Mouse (Mus musculus): ENCODE data around the gene Cdkn2aip. TPM values are rescaled to one million over a fixed set of nuclear protein-coding genes. Genes with fewer than 3 reads are reported as not detected.
A peak's percentile ranks its signal among the peaks of the same experiment; 100 is the strongest.

The Cdkn2aip gene
- polyA plus RNA-seq (2016; fragmentation: Nextera tagmentation; extraction: Ambion mirVana) = 19.5 and 21.1 TPM in 2 replicates

- peak within 1 kb of the TSS; percentile 90 for H3K4me2 ChIP-seq
- H3K9me3 ChIP-seq (replicated peaks) = no peaks in the 10 kb centered on the region
- peak within 1 kb of the TSS; percentile 92 for H3K27ac ChIP-seq (ENCODE audit: poor library complexity, severe bottlenecking)
- under 1% methylated on average over 114 of the region's 114 CpGs for WGBS
- peak within 1 kb of the TSS; percentile 96 for H3K4me3 ChIP-seq
- H3K9ac ChIP-seq = peak within 1 kb of the TSS; percentile 88
- no peaks in the 10 kb centered on the region for H3K27me3 ChIP-seq (replicated peaks)
- peaks cover 14% of the 10 kb centered on the region for H3K36me3 ChIP-seq
- ATAC-seq (ENCODE audit: insufficient number of reproducible peaks, low FRiP score) = peak; percentile 96
- peaks cover 18% of the 10 kb centered on the region for H3K4me1 ChIP-seq (replicated peaks)
Measured at GRCm38 (mm10) chr8:47713761-47714745, at the start of gene Cdkn2aip. Gene Cdkn2aip (minus strand): TSS chr8:47713932.

- no peaks in the 10 kb centered on the region for H3K4me1 ChIP-seq (replicated peaks)
- no peak overlapping the region for H3K9ac ChIP-seq
- ATAC-seq (ENCODE audit: insufficient number of reproducible peaks, low FRiP score) = no peak
- H3K4me3 ChIP-seq = no peak overlapping the region
- no peaks in the 10 kb centered on the region for H3K36me3 ChIP-seq
- no peaks in the 10 kb centered on the region for H3K27me3 ChIP-seq (replicated peaks)
- WGBS = 37% methylated on average over 9 of the region's 9 CpGs
- H3K4me2 ChIP-seq = no peak overlapping the region
- no peaks in the 10 kb centered on the region for H3K9me3 ChIP-seq (replicated peaks)
- H3K27ac ChIP-seq (ENCODE audit: poor library complexity, severe bottlenecking) = no peak overlapping the region
Measured at GRCm38 (mm10) chr8:47763194-47763593, 49.5 kb upstream of the Cdkn2aip start.

GRCm38 (mm10) chr8:47760685-47761084 lies 47.0 kb upstream of the Cdkn2aip start:
- no peaks in the 10 kb centered on the region for H3K27me3 ChIP-seq (replicated peaks)
- no peak overlapping the region for H3K4me2 ChIP-seq
- no peak overlapping the region for H3K9ac ChIP-seq
- H3K4me1 ChIP-seq (replicated peaks) = no peaks in the 10 kb centered on the region
- WGBS = 65% methylated on average over 11 of the region's 11 CpGs
- no peaks in the 10 kb centered on the region for H3K9me3 ChIP-seq (replicated peaks)
- H3K36me3 ChIP-seq = no peaks in the 10 kb centered on the region
- no peak overlapping the region for H3K27ac ChIP-seq (ENCODE audit: poor library complexity, severe bottlenecking)
- no peak overlapping the region for H3K4me3 ChIP-seq
- no peak for ATAC-seq (ENCODE audit: insufficient number of reproducible peaks, low FRiP score)

GRCm38 (mm10) chr8:47760186-47760585 lies 46.5 kb upstream of the Cdkn2aip start:
- H3K9ac ChIP-seq = no peak overlapping the region
- no peak overlapping the region for H3K4me2 ChIP-seq
- H3K27me3 ChIP-seq (replicated peaks) = no peaks in the 10 kb centered on the region
- no peaks in the 10 kb centered on the region for H3K36me3 ChIP-seq
- no peak overlapping the region for H3K27ac ChIP-seq (ENCODE audit: poor library complexity, severe bottlenecking)
- H3K4me1 ChIP-seq (replicated peaks) = no peaks in the 10 kb centered on the region
- no peaks in the 10 kb centered on the region for H3K9me3 ChIP-seq (replicated peaks)
- H3K4me3 ChIP-seq = no peak overlapping the region
- 71% methylated on average over 4 of the region's 4 CpGs for WGBS
- no peak for ATAC-seq (ENCODE audit: insufficient number of reproducible peaks, low FRiP score)

- Histone ChIP-seq H3K4me2 (no peak overlapping the region), H3K27me3 (replicated peaks) (no peaks in the 10 kb centered on the region), H3K9me3 (replicated peaks) (no peaks in the 10 kb centered on the region), H3K36me3 (no peaks in the 10 kb centered on the region), H3K9ac (no peak overlapping the region), H3K27ac (ENCODE audit: poor library complexity, severe bottlenecking) (no peak overlapping the region), H3K4me1 (replicated peaks) (no peaks in the 10 kb centered on the region), H3K4me3 (no peak overlapping the region)
- no peak for ATAC-seq (ENCODE audit: insufficient number of reproducible peaks, low FRiP score)
- WGBS = 83% methylated on average over 3 of the region's 3 CpGs
Measured at GRCm38 (mm10) chr8:47753121-47753520, 39.4 kb upstream of the Cdkn2aip start.

GRCm38 (mm10) chr8:47750096-47750495 lies 36.4 kb upstream of the Cdkn2aip start:
- WGBS = 43% methylated on average over 14 of the region's 14 CpGs
- Histone ChIP-seq H3K4me1 (replicated peaks) (no peaks in the 10 kb centered on the region), H3K27me3 (replicated peaks) (no peaks in the 10 kb centered on the region), H3K4me3 (0 out of 2 replicates have a peak overlapping the region, but pooled peaks have one; percentile 10), H3K9ac (no peak overlapping the region), H3K27ac (ENCODE audit: poor library complexity, severe bottlenecking) (no peak overlapping the region), H3K9me3 (replicated peaks) (no peaks in the 10 kb centered on the region), H3K36me3 (no peaks in the 10 kb centered on the region), H3K4me2 (peak overlapping the region; percentile 47)
- no peak for ATAC-seq (ENCODE audit: insufficient number of reproducible peaks, low FRiP score)

GRCm38 (mm10) chr8:47749491-47749890 lies 35.8 kb upstream of the Cdkn2aip start:
- H3K4me2 ChIP-seq = peak overlapping the region; percentile 47
- ATAC-seq (ENCODE audit: insufficient number of reproducible peaks, low FRiP score) = no peak
- H3K36me3 ChIP-seq = no peaks in the 10 kb centered on the region
- no peaks in the 10 kb centered on the region for H3K4me1 ChIP-seq (replicated peaks)
- H3K4me3 ChIP-seq = no peak overlapping the region
- H3K27ac ChIP-seq (ENCODE audit: poor library complexity, severe bottlenecking) = no peak overlapping the region
- H3K27me3 ChIP-seq (replicated peaks) = no peaks in the 10 kb centered on the region
- no peak overlapping the region for H3K9ac ChIP-seq
- H3K9me3 ChIP-seq (replicated peaks) = no peaks in the 10 kb centered on the region
- 55% methylated on average over 8 of the region's 8 CpGs for WGBS

GRCm38 (mm10) chr8:47746304-47746703 lies 32.6 kb upstream of the Cdkn2aip start:
- Histone ChIP-seq H3K4me2 (no peak overlapping the region), H3K4me1 (replicated peaks) (peaks cover 6% of the 10 kb centered on the region), H3K27me3 (replicated peaks) (peaks cover 13% of the 10 kb centered on the region; the same call in 1 of the 2 replicates), H3K4me3 (no peak overlapping the region), H3K9ac (no peak overlapping the region), H3K9me3 (replicated peaks) (no peaks in the 10 kb centered on the region), H3K36me3 (no peaks in the 10 kb centered on the region), H3K27ac (ENCODE audit: poor library complexity, severe bottlenecking) (no peak overlapping the region)
- ATAC-seq (ENCODE audit: insufficient number of reproducible peaks, low FRiP score) = no peak
- WGBS = 77% methylated on average over 12 of the region's 12 CpGs

- Histone ChIP-seq H3K4me1 (replicated peaks) (peaks cover 6% of the 10 kb centered on the region), H3K9ac (no peak overlapping the region), H3K4me2 (no peak overlapping the region), H3K27me3 (replicated peaks) (peaks cover 13% of the 10 kb centered on the region; the same call in 1 of the 2 replicates), H3K9me3 (replicated peaks) (no peaks in the 10 kb centered on the region), H3K4me3 (no peak overlapping the region), H3K36me3 (no peaks in the 10 kb centered on the region), H3K27ac (ENCODE audit: poor library complexity, severe bottlenecking) (no peak overlapping the region)
- 57% methylated on average over 6 of the region's 6 CpGs for WGBS
- no peak for ATAC-seq (ENCODE audit: insufficient number of reproducible peaks, low FRiP score)
Measured at GRCm38 (mm10) chr8:47745848-47746247, 32.1 kb upstream of the Cdkn2aip start.

- no peak overlapping the region for H3K27ac ChIP-seq (ENCODE audit: poor library complexity, severe bottlenecking)
- H3K9ac ChIP-seq = no peak overlapping the region
- H3K36me3 ChIP-seq = no peaks in the 10 kb centered on the region
- H3K27me3 ChIP-seq (replicated peaks) = peaks cover 13% of the 10 kb centered on the region; the same call in 1 of the 2 replicates
- peaks cover 6% of the 10 kb centered on the region for H3K4me1 ChIP-seq (replicated peaks)
- ATAC-seq (ENCODE audit: insufficient number of reproducible peaks, low FRiP score) = no peak
- H3K9me3 ChIP-seq (replicated peaks) = no peaks in the 10 kb centered on the region
- 72% methylated on average over 9 of the region's 9 CpGs for WGBS
- H3K4me2 ChIP-seq = no peak overlapping the region
- no peak overlapping the region for H3K4me3 ChIP-seq
Measured at GRCm38 (mm10) chr8:47744803-47745202, 31.1 kb upstream of the Cdkn2aip start.

- H3K4me1 ChIP-seq (replicated peaks) = peaks cover 6% of the 10 kb centered on the region
- no peaks in the 10 kb centered on the region; the same call in 1 of the 2 replicates for H3K9me3 ChIP-seq (replicated peaks)
- peak overlapping the region; percentile 37 for H3K4me2 ChIP-seq
- 6% methylated on average over 11 of the region's 11 CpGs for WGBS
- ATAC-seq (ENCODE audit: insufficient number of reproducible peaks, low FRiP score) = no peak
- no peak overlapping the region for H3K27ac ChIP-seq (ENCODE audit: poor library complexity, severe bottlenecking)
- H3K9ac ChIP-seq = no peak overlapping the region
- H3K36me3 ChIP-seq = no peaks in the 10 kb centered on the region
- peaks cover 13% of the 10 kb centered on the region; the same call in 1 of the 2 replicates for H3K27me3 ChIP-seq (replicated peaks)
- H3K4me3 ChIP-seq = no peak overlapping the region
Measured at GRCm38 (mm10) chr8:47743419-47743818, 29.7 kb upstream of the Cdkn2aip start.

All from heart, embryonic 12.5 days (tissue).